In genomic region chr9:21275727-21276126, GRCm38 (mm10) we compare ENCODE assay signal across 20 mouse cellular contexts. TPM values are rescaled to one million over a fixed set of nuclear protein-coding genes. Genes with fewer than 3 reads are reported as not detected.
"Had no signal": no experiment of that assay in that cellular context is flagged by ENCODE, and none has a peak within 500 bp of the region (broad histone marks: within the 10 kb centered on the region; RNA-seq: fewer than 3 reads in every experiment).

No protein-coding gene starts in this region.

- H3K27me3 ChIP-seq: kidney, embryonic 15.5 days; neural tube, embryonic 12.5 days; neural tube, embryonic 15.5 days; stomach, embryonic 15.5 days had no signal

- H3K27ac ChIP-seq: kidney, embryonic 15.5 days; left cerebral cortex, adult 2 months; macrophage; neural tube, embryonic 12.5 days; neural tube, embryonic 15.5 days; stomach, embryonic 15.5 days had no signal

- H3K4me3 ChIP-seq: kidney, embryonic 15.5 days; left cerebral cortex, adult 2 months; neural tube, embryonic 12.5 days; neural tube, embryonic 15.5 days; stomach, embryonic 15.5 days had no signal

- H3K4me2 ChIP-seq: kidney, embryonic 15.5 days; lung, embryonic 14.5 days; neural tube, embryonic 12.5 days; neural tube, embryonic 15.5 days; stomach, embryonic 15.5 days had no signal

- H3K9ac ChIP-seq: kidney, embryonic 15.5 days; lung, embryonic 14.5 days; neural tube, embryonic 12.5 days; neural tube, embryonic 15.5 days; stomach, embryonic 15.5 days had no signal

- H3K4me1 ChIP-seq: kidney, embryonic 15.5 days; neural tube, embryonic 12.5 days; neural tube, embryonic 15.5 days; stomach, embryonic 15.5 days had no signal

- ATAC-seq: lung, postnatal 0 days had no signal

- DNase-seq: kidney, adult 11 months; kidney, adult 8-10 months; kidney, postnatal 10 days; kidney, postnatal 36 days; layer of hippocampus, postnatal 36 days; lung, embryonic 14.5 days; midbrain, embryonic 14.5 days; right cerebral cortex, adult 18-20 months; right cerebral cortex, postnatal 14 days; spleen, adult 18-20 months; thymus, postnatal 25 days had no signal

- H3K9me3 ChIP-seq: kidney, embryonic 15.5 days; neural tube, embryonic 12.5 days; neural tube, embryonic 15.5 days; stomach, embryonic 15.5 days had no signal

RNA-seq across cellular contexts. Expression of gene S1pr5, which starts 27.5 kb away (rescaled TPM):
- polyA plus RNA-seq: kidney, embryonic 15.5 days; lung, embryonic 14.5 days; macrophage; thymus, postnatal 0 days had no signal

RNA-seq across cellular contexts. Expression of gene Ap1m2, which starts 36.4 kb away (rescaled TPM):
- total RNA-seq: megakaryocyte-erythroid progenitor cell, adult 5-6 weeks had no signal
- polyA plus RNA-seq: macrophage had no signal
